Mouse (Mus musculus) urinary bladder, postnatal 14 days (tissue): ENCODE measurements around the gene Rtf2.

Experiments used
- DNase-seq: peaks from one replicate; pipeline ENCODE4 v3.0.0; 2021; ENCODE audit warnings: low spot score

Rtf2 gene

DNA sequence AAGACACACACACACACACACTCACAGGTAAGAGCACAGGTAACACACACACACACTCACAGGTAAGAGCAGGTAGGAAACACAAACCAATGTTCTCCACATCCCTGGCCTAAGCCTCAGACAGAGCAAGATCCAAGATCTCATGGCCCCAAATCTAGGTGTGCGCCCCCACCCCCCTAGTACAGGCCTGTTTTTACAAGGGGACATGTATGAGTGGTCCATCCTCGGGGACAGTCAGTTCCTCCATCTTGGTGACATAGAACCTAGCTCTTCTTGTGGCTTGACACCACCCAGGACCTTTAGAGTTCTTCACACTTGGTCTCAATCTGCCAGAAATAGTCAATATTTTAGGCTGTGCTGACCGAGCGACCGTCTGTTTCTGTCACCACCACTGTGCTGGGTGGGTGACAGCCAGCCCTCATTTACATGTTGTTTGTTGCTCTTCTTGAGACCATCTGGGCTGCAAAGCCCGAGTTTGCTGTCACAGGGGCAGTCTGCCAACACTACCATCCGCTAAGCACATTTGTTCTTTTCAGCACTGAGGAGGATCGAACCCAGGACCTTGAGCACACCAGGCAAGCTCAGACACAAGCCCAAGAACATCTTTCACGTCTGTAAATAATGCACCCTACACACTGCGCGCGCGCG is 43.5 kb downstream of the Rtf2 start:
- DNase-seq = no peak

- DNase-seq = peak; percentile 25
These were observed 44.5 kb downstream of the Rtf2 start for GRCm38 (mm10) chr2:172484696-172485370.

- no peak for DNase-seq
These were observed 56.5 kb downstream of the Rtf2 start for GRCm38 (mm10) chr2:172496736-172497345.

GRCm38 (mm10) chr2:172498823-172499222 is 58.5 kb downstream of the Rtf2 start:
- no peak for DNase-seq

- DNase-seq = no peak
These were observed 60.5 kb downstream of the Rtf2 start for GRCm38 (mm10) chr2:172500752-172501316.

DNA sequence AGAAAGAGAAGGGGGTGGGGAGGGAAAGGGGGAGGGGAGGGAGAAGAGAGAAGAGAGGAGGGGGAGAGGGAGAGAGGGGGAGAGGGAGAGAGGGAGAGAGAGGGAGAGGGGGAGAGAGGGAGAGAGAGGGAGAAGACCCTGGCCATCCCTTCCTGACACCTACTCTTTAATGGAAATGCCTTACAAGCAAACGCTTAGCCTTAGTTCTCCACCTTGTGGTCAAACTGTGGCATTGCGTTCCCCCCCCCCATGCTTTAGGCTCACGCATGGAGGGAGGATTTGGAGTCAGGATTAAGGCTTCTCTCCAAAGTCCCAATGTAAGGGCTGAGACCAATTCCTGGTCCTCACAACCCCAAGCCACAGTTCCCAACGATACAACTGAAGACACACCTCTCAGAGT is 61.0 kb downstream of the Rtf2 start:
- DNase-seq = no peak

- DNase-seq = no peak
These were observed 61.8 kb downstream of the Rtf2 start for GRCm38 (mm10) chr2:172502168-172502567.

DNA sequence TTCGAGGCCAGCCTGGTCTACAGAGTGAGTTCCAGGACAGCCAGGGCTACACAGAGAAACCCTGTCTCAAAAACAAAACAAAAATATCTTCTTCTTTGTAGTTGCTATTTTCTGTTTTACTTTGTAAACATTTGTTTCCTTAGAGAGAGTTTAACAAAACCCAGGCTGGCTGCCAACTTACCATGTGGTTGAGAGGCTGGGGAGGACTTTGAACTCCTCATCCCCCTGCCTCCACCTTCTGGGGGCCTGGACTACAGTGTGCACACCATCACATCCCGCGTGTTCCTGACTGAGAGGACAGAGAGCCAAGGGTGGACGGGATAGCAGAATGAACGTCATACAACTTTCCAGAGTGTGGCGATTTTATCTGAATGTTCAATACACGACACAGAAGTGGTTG is 65.8 kb downstream of the Rtf2 start:
- DNase-seq = no peak

DNA sequence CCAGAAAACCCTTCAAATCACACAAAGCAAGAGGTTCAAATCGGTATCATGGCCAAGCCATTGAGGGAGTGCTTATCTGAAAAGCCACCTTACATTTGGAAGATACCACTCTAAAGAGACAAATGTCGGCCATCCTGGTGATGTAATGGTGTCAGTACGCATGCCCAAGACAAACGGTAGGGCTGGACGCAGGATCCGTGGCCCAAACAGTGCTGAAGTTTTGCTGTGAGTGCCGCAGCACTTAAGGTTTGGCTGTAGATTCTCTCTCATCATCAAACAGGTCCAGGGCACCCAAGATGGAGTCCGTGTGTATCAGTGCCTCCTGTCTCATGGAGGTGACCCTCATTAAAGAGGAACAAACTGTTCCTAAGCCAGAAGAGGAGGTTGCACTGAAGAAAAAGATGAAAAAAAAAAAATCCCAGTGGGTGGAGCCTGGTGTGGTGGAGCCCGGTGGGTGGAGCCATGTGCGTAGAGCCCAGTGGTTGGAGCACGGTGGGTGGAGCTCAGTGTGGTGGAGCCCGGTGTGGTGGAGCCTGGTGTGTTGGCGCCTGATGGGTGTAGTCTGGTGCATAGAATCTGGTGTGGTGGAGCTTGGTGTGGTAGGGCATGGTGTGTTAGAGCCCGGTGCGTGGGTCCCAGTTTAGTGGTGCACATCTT is 69.8 kb downstream of the Rtf2 start:
- DNase-seq = no peak

- no peak for DNase-seq
These were observed 70.5 kb downstream of the Rtf2 start for GRCm38 (mm10) chr2:172510899-172511298.

DNA sequence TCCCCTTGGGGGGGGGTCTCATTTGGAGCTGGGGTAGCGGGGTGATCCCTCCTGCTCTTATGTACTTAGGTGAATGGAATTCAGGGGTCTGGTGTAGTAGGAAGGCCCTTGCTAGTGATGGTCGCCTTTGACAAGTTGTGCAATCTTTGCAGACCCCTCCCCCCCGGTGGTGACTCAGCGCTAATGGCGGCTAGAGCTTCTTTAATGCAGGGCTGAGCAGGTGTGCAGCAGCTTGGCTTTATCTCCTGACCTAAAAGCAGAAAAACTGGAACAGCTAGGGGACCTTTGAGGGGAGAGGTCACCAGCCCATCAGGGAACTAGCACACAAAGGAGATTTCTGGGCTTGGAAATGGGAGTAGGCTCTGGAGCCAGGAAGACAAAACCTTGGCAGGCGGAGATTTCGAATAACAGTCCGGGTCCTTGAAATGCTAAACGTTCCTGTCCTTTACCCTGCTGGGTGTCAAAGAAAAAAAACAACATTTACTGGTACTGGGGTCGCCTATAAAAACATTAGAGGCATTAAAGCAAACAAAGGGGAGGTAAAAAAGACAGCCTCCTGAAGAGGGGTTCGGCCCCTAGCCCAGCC is 76.1 kb downstream of the Rtf2 start:
- no peak for DNase-seq
